Mouse (Mus musculus) 3T3-L1 (cell line): ENCODE data around the gene Ralgds.
"Not testable (repeated sequence)": the region's sequence is repeated elsewhere in the genome, so short reads cannot be mapped to it uniquely, and the experiment has no call there.

Source experiments
- DNase-seq: peaks from one replicate; pipeline ENCODE4 v3.0.0-alpha.2; 2015; ENCODE audit warnings: low read depth, low spot score

Gene Ralgds

DNA sequence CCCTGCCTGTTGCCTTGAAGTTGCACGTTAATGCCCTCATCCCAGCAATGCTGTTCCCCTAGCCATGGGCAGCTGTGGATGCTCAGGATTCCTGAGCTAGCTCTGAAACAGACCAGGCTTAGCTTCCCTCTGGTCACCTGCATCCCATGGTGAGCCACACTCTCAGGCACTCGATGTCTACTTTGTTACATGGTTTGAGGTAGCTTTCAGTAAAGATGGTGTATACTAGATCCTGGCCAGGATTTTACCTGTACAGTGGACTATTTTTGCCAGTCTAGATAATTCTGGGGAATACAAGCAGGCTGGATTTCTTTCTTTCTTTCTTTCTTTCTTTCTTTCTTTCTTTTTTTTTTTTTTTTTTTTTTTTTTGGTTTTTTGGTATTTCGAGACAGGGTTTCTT is 7.1 kb upstream of the Ralgds start, which contains the start of gene Gm10134:
Gene Gm10134 (plus strand): TSS at position 301 of the 400 bp plus-strand sequence.
- DNase-seq: no peak

DNA sequence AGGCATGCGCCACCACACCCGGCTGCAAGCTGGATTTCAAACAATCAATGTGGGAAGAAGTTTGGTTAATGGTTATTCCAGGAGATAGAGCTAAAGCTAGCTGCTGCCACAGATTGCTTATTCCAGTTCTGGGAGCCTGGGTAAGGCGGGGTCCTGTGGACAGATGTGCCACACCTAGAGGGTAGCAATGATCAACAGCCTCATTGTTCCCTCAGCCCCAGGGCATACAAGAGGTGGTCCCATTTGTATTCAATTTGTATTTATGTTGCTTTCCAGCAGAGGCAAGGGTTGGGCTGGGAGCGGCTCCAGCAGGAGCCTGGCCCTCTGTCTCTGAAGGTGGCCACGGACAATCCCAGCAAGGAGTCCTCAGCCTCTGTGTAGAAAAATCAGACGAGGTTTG is 6.6 kb upstream of the Ralgds start:
- DNase-seq: no peak

DNA sequence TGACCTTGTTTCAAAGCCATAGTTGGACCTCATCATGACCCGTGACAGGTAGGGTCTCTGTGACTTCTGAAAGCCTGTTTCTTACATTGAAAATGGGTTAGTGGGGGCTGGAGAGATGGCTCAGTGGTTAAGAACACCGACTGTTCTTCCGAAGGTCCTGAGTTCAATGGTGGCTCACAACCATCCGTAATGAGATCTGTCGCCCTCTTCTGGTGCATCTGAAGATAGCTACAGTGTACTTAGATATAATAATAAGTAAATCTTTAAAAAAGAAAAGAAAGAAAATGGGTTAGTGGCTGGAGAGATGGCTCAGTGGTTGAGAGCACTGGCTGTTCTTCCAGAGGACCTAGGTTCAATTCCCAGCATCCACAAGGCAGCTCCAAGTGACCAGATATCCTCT is 1.3 kb upstream of the Ralgds start:
- not testable (repeated sequence) for DNase-seq

DNA sequence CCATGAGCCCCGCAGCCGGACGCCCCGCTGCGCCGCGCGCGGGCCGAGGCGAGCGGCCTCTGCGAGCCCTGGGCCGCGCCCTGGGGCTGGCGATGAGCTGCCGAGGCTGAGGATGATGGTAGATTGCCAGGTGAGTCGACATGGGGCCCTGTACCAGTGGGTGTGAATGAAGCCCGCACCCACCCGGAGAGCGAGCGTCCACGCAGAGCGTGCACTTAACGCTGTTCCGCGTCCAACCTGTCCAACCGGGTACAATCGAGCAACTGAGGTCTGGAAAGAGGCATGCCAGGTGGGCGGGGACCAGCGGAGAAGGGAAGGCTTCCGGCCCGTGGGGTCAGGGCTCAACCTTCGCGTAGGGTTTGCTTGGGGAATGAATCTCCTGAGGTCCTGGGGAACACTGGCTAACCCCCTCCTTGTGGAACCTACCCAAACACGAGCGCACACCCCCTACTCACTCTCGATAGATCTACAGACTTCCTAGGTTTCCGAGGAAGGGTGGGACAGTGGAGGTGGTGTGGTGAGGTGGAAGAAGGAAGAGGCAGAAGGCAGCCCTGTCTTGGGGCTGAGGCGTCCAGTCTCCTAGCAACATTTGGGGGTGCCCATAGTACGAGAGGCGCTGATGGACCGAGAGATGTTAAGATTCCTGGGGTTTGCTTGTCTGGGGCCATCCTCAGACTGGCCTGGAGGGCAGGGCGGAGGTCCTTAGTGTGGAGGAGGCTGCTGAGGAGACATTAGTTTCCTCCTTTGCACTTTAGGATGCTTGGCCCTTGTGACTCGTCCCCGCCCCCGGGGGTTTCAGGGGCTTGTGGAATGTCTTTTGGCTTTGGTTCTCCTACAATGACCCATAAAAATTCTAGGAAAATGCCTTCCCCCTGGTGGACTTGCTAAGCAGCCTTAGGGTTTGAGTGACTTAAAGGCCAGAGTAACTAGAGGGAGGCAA is 776 bp downstream of the Ralgds start:
- DNase-seq: no peak

DNA sequence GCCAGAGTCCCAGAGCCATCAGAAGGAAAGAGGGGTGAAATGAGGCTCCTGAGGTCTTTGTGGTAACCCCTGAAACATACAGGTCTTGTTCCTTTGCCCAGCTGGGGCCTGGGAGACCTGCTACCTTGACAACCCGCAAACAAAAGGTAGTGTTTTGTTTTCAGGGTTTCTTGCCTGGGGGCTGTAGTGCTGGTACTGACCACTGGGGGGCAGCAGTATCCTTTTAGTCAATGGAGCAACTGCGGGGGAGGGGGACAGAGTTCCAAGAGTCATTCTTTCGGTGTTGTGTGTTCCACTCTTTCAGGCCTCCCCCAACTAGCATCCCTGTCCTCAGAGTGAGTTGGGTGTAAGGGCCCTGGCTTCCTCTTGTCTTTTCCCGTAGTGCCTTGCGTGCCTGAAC is 1.6 kb downstream of the Ralgds start:
- DNase-seq: peak; percentile 85

DNA sequence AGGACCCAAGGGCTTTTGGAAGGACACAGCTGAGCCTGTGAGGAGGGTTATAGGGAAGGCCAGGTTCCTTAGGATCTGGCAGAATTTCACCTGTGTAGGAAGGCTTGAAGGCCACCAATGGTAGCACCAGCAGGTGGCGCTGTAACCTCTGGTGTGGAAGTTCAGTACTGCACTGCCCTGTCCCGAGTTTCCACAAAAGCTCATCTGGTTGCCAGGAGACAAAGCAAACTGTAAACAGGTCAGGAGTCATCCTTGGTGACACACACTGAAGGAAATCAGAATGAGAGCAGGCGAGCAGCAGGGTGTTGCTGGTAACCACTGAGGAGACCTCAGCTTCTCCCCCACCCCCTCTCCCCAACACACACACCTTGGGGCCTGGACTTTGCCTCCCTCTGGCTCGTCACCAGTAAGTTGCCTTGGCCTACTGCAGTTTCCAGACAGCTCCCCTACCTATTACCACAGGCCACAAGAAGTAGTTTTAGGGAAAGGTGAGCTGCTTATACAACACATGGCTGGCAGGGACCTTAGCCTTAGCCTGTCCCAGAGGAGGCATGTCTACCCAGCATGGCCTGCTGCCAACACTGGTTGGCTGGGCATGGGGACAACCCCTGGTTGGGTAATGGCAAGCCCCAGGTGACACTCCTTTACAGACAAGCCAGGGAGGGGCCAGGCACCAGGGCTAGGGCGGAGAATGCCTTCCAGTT is 4.4 kb downstream of the Ralgds start:
- peak; percentile 97 for DNase-seq

DNA sequence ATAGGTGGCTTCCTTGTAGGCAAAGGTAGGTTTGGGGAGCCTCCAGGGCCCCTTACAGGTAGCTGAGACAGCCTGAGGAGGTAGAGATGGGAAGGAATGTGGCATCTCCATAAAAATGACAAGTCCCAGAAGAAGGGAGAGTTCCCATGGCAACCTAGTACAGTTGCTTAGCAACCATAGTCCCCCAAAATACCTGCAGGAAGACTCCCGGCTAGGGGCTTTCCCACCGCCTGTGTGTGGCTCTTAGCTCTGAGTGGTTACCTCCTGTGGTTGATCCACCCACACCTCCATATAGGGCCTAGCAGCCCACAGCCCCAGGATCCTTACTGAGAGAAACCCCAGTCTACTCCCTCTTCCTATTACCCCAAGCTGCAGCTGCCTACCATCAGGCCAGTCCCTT is 5.3 kb downstream of the Ralgds start:
- no peak for DNase-seq

DNA sequence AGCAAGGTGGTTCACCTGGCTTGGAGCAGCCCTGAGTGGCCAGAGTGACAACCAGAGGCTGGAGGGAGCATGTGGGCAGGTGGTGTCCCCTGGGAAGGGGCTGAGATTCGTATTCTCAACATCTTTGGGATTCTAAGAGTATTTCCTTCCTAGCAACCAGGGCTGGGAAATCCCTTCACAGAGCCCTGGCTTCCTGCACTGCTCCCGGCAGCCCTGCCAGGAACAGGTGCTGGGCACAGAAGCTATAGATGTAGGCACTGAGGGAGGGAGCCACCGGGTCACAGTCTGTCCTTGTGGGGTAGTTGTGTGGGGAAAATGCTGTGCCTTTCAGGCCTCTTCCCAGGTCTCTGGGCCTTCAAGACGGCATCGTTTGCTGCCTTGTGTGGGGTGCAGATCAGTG is 7.7 kb downstream of the Ralgds start:
- DNase-seq: no peak

DNA sequence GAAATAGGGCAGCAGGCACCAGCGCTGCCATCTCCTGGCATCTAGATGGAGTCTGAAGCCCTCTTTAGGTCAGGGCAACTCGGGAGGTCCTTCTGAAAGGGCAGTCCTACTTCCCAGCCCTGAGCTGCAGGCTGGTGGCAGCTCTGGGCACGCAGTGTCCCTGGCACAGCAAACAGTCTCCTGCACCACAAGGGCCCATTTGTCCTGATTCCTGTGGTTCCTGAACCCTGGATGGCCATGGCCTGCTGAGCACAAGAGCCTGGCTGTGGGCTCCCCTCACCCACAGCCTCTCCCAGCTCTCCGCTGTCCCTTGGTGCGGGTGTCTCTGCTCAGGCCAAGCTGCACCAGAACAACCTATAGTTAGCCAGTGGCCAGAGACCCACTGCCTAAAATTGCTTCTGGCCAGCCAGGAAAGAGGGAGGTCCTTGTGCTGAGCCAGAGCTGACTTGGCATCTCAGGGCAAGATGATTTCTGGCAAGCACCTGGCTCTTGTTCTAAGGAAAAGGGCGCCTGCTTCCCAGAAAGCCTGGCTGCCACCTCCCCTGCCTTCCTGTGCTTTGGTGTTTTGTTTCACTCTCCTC is 8.7 kb downstream of the Ralgds start:
- DNase-seq: no peak

DNA sequence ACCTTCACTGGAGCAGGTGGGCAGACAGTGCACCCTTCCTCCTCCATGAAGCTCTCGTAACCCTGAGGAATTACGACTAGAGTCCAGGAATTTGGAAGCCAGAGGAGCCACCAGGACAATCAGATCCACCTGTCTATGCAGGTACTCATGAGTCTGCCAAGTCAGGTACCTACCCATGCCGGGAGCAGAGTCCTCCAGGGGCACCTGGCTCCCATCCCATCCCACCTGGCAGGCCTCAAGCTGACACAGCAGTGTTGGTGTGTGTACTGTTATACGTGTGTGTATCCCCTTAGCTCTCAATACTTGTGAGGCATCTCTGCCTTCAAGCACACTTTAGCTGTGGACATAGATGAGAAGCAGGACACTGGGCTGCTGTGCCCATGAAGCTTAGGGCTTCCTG is 9.2 kb downstream of the Ralgds start:
- no peak for DNase-seq

DNA sequence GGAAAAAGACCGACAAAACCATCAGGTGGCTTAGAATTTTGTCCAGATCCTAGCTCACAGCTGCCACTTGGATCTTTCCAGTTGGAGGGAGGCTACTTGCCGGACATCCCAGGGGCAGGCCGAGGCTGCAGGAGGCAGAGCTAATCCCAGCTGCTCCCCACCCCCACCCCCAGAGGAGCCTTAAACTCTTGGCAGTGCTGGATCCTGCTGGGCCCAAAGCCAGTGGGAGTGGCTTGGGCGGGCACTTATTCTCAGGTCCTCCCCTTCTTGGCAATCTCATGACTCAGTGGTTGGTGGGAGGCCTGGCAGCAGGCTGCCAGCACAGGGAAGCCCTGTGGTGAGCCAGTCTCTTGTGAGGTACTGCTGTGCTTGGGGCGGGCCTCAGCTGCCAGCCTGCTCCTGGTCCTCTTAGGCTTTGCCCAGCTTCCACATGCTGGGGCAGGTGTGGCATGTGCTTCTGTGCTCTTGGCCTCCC is 10.8 kb downstream of the Ralgds start:
- peak; percentile 94 for DNase-seq

DNA sequence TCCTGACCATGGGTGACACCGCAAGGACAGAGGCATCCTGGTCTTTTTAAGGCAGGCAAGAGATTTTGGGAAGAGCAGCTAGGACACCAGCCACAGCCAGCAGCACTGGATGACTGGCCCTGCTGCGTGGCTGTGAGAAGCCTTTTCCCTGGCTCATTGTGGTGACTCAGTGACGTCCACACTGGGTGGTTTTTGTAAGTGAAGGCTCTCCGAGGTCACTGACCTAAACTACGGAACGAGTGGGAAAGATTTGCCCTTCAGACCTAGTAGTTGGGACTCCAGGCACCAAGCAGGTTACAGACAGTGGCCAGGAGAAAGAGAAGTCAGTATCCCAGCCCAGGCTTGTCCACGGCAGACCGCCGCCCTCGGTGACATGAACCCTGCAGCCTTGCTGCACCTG is 11.5 kb downstream of the Ralgds start:
- DNase-seq: peak; percentile 56

DNA sequence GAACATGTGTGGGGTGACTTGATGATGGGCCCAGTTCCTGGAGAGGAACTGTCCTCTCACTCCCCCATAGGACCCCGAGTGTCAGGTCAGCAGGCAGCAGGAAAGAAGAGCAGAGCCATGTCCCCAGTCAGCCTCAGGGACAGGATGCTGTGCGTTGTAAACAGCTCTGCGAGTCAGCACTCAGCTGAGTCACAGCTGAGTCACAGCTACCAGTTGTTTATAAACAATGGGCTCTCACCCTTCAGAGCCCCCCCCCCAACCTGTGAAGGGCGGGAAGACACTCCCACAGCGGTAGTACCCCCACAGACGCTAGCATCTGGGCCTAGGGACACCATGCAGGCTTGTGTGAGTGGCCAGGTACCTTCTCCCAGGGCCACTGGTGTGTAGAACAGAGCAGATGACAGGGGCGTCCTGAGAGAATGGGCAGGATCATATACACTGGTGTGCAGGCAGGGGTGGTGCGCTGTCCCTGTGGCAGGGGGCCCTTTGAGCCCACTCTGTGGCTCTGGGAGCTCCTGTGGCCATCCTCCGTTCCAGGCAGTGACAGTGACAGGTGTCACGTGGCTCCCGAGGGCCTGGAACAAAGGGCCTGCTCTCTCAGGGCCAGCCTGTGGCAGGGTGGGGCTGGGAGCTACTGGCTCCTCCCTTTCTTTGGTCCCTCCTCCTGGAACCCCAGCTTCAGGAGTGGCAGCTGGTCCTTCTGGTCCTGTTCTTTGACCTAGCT is 12.5 kb downstream of the Ralgds start:
- peak; percentile 96 for DNase-seq

DNA sequence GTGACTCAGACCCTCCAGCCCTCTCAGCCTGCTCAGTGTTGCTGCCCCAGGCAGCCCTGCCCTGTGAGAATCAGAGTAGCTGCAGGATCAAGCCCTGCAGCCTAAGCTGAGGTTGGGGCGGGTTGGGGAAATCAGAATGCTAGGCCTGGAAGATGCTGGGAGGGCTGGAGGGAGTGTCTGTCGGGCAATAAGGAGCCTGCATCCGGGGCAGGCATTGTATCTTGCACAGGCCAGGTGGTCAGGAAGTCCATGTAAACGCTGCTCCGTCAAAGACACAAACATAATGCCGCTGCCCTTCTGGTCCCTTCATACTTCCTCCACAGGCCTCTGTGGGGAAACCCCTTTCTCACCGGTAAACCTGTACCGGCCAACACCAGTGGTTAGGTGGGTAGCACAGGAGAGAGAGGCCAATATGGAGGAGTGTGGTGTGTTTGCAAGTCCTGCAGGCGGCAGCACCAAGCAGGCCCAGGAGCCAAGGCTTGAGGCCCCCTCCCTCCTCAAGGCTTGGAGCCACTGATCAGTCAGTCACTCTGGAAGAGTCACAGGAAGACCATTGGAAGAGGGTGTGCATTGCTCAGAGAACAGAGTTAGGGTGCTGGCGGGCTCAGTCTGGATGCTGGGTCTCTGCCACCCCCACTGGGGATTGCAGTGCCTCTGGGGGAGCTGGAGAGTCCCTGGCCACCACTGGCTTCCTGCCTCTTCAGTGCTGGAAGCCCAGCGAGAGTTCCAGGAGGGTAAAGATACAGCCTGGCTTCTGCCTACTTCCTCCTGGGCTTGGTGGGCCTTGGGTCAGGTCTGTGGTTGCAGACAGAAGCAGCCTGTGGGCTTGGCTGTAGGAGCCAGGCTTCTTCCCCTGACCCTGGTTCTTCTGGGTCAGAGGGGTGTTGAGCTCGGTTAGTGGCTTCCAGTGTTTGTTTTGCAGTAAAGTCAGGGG is 13.3 kb downstream of the Ralgds start:
- peak; percentile 66 for DNase-seq

DNA sequence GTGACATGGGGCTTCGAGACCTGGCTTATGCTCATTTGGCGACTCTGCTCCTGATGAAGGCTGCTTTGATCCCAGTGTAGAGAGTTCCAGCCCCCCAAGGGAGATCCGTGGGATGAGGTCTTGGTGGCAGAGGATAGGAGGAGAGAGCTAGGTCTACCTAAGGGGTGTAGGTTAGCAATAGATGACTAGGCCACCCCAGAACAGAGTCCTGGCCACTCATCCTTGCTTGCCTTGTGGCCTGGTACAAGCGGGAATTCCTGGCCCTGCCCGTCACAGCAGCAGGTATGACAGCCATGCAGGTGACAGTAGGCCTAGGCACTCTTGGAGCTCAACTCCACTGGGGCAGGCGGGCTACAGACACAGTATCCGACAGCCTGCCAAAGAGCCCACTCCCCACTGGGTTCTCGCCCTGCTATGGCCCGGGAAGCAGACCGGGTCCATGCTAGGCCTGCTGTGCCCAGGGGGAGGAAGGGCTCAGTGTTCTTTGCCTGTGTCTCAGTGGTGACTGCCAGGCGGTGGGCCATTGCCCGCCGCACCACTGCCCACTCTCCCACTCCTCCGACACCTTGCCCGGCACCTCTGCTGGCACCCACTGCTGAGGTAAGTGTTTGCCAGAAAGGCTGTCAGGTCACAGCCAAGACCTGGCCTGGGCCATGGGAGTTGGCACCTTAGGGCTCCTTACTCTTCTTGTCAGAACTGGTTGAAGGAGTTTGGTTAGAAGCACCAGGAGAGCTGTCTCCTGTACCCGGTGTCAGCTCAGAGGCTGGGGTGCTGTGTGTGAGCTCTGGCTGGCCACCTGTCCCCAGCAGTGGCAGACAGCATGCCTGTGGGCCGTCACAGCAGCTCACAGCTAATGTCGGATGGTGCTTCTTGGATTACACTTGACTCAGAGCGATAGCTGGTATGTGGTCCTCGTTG is 14.8 kb downstream of the Ralgds start:
- no peak for DNase-seq

DNA sequence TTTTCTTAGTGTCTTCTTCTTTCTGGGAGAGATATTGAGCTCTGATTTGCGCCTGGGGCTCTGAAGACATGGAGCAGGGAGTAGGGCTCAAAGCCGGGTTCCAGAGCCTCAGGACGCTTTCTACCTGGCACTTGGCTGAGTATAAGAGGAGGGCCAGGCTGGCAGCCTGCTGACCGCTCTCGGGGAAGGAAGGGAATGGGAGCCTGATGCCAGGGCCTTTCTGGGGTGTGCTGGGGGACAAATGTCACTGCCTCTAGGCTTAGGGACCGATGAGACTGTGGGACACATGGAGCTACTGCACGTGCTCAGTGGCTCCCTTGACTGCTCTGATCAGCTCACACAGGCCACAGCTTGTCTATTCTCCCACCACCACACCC is 15.4 kb downstream of the Ralgds start:
- DNase-seq: no peak

DNA sequence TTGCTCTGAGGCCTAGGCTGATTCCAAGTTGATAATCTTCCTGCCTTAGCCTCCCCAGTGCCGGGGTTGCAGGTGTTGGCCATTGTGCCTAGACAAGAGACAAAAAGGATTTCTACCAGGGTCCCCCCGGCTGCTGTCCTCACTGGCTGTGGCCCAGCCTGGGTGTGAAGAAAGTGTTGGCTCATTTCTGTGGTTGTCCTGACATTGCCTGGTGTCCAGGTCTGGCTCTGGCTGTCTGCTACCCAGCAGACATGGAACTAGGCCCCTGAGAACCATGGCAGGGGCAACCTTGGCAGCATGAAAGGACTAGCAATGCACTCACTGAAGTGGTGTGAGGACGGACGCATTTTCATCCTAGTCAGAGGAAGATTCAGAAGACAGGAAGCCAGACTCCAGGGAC is 16.9 kb downstream of the Ralgds start:
- DNase-seq: no peak

DNA sequence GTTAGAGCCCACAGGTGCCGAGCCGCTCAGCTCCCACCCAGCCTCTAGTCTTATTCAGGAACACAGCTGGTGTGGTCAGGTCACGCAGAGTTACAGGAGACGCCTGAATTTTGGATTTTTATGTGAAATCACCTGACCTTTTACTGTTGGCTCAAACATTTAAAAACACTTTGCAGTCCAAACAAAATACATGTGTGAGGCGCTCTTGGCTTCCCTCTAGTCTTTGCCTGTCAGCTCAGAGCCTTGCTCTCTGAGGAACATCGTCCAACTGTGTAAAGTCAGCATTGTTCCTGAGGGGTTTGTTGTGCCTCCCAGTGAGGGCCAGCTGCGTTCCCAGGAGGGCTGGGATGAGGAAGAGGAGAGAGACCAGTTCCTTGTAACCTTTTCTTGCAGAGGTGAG is 17.4 kb downstream of the Ralgds start:
- DNase-seq: no peak

DNA sequence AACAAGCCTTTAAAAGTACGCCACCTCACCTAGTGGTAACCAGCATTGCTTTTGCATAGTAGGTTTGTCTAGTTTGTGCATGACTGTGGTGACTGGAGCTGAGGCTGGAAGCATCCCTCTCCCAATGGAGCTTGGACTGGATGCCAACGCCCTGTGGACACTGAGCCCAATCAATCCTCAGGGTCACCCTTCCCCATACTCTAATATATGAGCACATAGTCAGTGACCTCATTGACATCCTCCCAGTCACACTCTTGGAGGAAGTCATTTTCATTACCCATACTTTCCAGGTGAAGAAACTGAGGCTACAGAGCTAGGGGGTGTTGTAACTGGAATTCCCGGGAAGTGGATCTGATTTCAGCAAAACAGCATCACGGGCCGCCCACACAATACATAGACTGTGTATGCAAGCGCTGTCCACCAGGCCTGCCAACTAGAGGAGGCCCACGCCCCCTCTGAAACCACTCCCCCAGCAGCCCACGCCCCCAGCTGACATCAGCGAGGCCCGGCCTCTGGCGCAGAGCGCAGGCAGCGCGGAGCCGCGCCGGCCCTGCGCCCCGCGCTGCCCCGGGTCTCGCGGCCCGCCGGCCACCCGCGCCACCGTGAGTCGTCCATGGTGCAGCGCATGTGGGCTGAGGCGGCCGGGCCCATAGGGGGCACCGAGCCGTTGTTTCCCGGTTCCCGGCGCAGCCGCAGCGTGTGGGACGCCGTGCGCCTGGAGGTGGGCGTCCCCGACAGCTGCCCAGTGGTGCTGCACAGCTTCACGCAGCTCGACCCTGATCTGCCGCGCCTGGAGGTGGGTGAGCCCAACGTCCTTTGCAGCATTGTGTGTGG is 20.2 kb downstream of the Ralgds start:
- DNase-seq: peak; percentile 93
